Mouse (Mus musculus) heart, adult 2 months (tissue): ENCODE results near the gene Slc1a5. TPM values are rescaled to one million over a fixed set of nuclear protein-coding genes. Genes with fewer than 3 reads are reported as not detected.

Source experiments
- DNase-seq, 2 experiments: peaks; one replicate each; pipeline ENCODE4 v3.0.0; 2021
- H3K27ac ChIP-seq: fragments of 200-600 bp; 2 replicates; pipeline ENCODE4 v1.8.1; 2022
- H3K27me3 ChIP-seq: fragments of 200-500 bp; 2 replicates; pipeline ENCODE4 v1.6.1; 2012; ENCODE audit warnings: mild to moderate bottlenecking, low read length, inconsistent platforms, mixed read lengths; ENCODE audit not compliant: control insufficient read depth, insufficient read depth
- H3K36me3 ChIP-seq: fragments of 200-500 bp; 2 replicates; pipeline ENCODE4 v1.6.1; 2012; ENCODE audit warnings: low read length, inconsistent platforms; ENCODE audit not compliant: control insufficient read depth, insufficient read depth
- H3K4me1 ChIP-seq: fragments of 200-500 bp; 2 replicates; pipeline ENCODE4 v1.6.1; 2011; ENCODE audit warnings: low read length; ENCODE audit not compliant: control insufficient read depth, insufficient read depth
- H3K4me3 ChIP-seq: fragments of 200-600 bp; 2 replicates; pipeline ENCODE4 v1.8.1; 2022
- H3K79me2 ChIP-seq: fragments of 200-500 bp; replicated peaks from 2 replicates; pipeline ENCODE4 v1.6.1; 2012; ENCODE audit warnings: mild to moderate bottlenecking, inconsistent platforms, low read length, moderate library complexity, mixed read lengths; ENCODE audit not compliant: control insufficient read depth, insufficient read depth
- H3K9ac ChIP-seq: fragments of 200-500 bp; 2 replicates; pipeline ENCODE4 v1.6.1; 2012; ENCODE audit warnings: low read depth, mild to moderate bottlenecking, control low read depth, inconsistent platforms, low read length, mixed read lengths
- CTCF ChIP-seq: fragments of 200-600 bp; IDR thresholded peaks from 2 replicates; pipeline ENCODE4 v1.8.1; 2022; ENCODE audit warnings: antibody characterized with exemption, mild to moderate bottlenecking, moderate library complexity
- EP300 ChIP-seq: fragments of 200-500 bp; IDR thresholded peaks from 2 replicates; pipeline ENCODE4 v1.6.1; 2011; ENCODE audit warnings: low read depth, low read length, control low read depth; ENCODE audit not compliant: insufficient read depth
- POLR2A ChIP-seq: fragments of 200-500 bp; IDR thresholded peaks from 2 replicates; pipeline ENCODE4 v1.6.1; 2011; ENCODE audit warnings: mild to moderate bottlenecking, low read depth, low read length, control low read depth; ENCODE audit not compliant: insufficient read depth
- WGBS: fragments of 180-500 bp; shearing (Covaris S2); methylation state at CpG from one replicate; pipeline ENCODE4 v1.1.7; 2018; 5-methylcytosine and 5-hydroxymethylcytosine counted together
- intact Hi-C: fragments of 180-260 bp; cut with DNase I; formaldehyde crosslinking; loops from one replicate; pipeline ENCODE4 v1.15.1; 2025
- polyA plus RNA-seq: library from polyadenylated mRNA; depleted of rRNA; stranded (reverse); fragments of >200 nt; gene quantifications from 2 replicates; pipeline ENCODE4 v1.2.3, GENCODE M21; 2012
- total RNA-seq, 2 experiments: library from RNA; stranded (reverse); gene quantifications; 2 replicates each; pipeline ENCODE4 v1.2.3; 2021

Slc1a5 gene
- total and polyA plus RNA-seq, 3 experiments: 20.9 to 57.0 (median 26.1) TPM

GRCm38 (mm10) chr7:16810920-16811648 is 29.9 kb downstream of the Slc1a5 start:
- 67% methylated on average over 90 of the region's 90 CpGs for WGBS
- intact Hi-C loops: loop anchor here (5.0 kb wide), 1 partner anchor 41 kb away; no protein-coding TSS in a partner anchor
- Histone ChIP-seq H3K79me2 (no peaks in the 10 kb centered on the region), H3K4me1 (peaks cover 1% of the 10 kb centered on the region; the same call in 1 of the 2 replicates), H3K9ac (no peak overlapping the region), H3K36me3 (no peaks in the 10 kb centered on the region), H3K27ac (no peak overlapping the region), H3K4me3 (no peak overlapping the region), H3K27me3 (no peaks in the 10 kb centered on the region)
- no peak for TF ChIP-seq CTCF
- TF ChIP-seq EP300: no peak
- TF ChIP-seq POLR2A: no peak
- no peak for DNase-seq

- Histone ChIP-seq H3K4me3 (no peak overlapping the region), H3K36me3 (no peaks in the 10 kb centered on the region), H3K9ac (no peak overlapping the region), H3K4me1 (peaks cover 1% of the 10 kb centered on the region; the same call in 1 of the 2 replicates), H3K27me3 (no peaks in the 10 kb centered on the region), H3K79me2 (peaks cover under 1% of the 10 kb centered on the region), H3K27ac (no peak overlapping the region)
- intact Hi-C loops: loop anchor here (2.0 to 5.0 kb wide), 2 partner anchors 41 to 81 kb away; no protein-coding TSS in a partner anchor
- no peak for DNase-seq
- TF ChIP-seq CTCF (no peak), EP300 (no peak), POLR2A (no peak)
- WGBS: 79% methylated on average over 17 of the region's 17 CpGs
Measured at GRCm38 (mm10) chr7:16811649-16812070, 30.5 kb downstream of the Slc1a5 start.

GRCm38 (mm10) chr7:16812505-16812904 is 31.4 kb downstream of the Slc1a5 start:
- Histone ChIP-seq H3K27me3 (no peaks in the 10 kb centered on the region), H3K79me2 (peaks cover 5% of the 10 kb centered on the region), H3K9ac (no peak overlapping the region), H3K27ac (no peak overlapping the region), H3K4me3 (no peak overlapping the region), H3K36me3 (no peaks in the 10 kb centered on the region), H3K4me1 (peaks cover 4% of the 10 kb centered on the region)
- intact Hi-C loops: loop anchor here (2.0 to 5.0 kb wide), 2 partner anchors 40 to 80 kb away; no protein-coding TSS in a partner anchor
- TF ChIP-seq POLR2A (no peak), CTCF (peak; percentile 77)
- DNase-seq: no peak
- 73% methylated on average over 2 of the region's 2 CpGs for WGBS

- Histone ChIP-seq H3K27me3 (no peaks in the 10 kb centered on the region), H3K36me3 (peaks cover 6% of the 10 kb centered on the region; the same call in 1 of the 2 replicates), H3K27ac (peak within 1 kb of the TSS; percentile 99), H3K9ac (peak within 1 kb of the TSS; percentile 100), H3K4me3 (peak within 1 kb of the TSS; percentile 99), H3K79me2 (peaks cover 7% of the 10 kb centered on the region), H3K4me1 (peaks cover 22% of the 10 kb centered on the region)
- WGBS: 13% methylated on average over 1 of the region's 1 CpGs
- TF ChIP-seq EP300 (no peak), POLR2A (no peak), CTCF (no peak)
- intact Hi-C loops: no loop called here
- DNase-seq: peak in 1 of 2 experiments; percentile 18
Measured at GRCm38 (mm10) chr7:16815351-16815941, 34.3 kb downstream of the Slc1a5 start, which contains the start of gene Strn4. Gene Strn4, plus strand, starts transcription at chr7:16815889.

DNA sequence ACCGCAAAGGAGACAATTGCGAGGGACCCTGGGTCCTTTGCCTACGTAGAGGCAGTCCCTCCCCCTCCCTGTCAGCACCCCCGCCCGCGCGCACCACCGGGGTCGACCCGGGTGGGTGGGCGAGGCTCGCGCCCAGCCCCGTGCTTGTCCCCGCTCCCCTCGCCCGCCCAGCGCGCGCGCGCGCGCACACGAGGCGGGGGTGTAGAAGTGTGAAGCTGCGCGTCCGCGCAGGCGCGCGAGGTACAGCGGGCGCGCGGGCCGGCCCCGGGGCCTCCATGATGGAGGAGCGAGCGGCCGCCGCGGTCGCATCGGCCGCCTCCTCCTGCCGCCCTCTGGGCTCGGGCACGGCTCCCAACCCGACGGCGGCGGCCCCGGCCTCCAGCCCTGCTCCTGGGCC is 34.9 kb downstream of the Slc1a5 start:
- under 1% methylated on average over 55 of the region's 55 CpGs for WGBS
- Histone ChIP-seq H3K27ac (peak overlapping the region; percentile 99), H3K9ac (peak overlapping the region; percentile 100), H3K4me1 (peaks cover 24% of the 10 kb centered on the region), H3K79me2 (peaks cover 7% of the 10 kb centered on the region), H3K36me3 (peaks cover 6% of the 10 kb centered on the region; the same call in 1 of the 2 replicates), H3K4me3 (peak overlapping the region; percentile 99), H3K27me3 (no peaks in the 10 kb centered on the region)
- no peak for TF ChIP-seq CTCF
- no peak for TF ChIP-seq POLR2A
- no peak for TF ChIP-seq EP300
- intact Hi-C loops: no loop called here
- peak; percentile 88 to 90 for DNase-seq

DNA sequence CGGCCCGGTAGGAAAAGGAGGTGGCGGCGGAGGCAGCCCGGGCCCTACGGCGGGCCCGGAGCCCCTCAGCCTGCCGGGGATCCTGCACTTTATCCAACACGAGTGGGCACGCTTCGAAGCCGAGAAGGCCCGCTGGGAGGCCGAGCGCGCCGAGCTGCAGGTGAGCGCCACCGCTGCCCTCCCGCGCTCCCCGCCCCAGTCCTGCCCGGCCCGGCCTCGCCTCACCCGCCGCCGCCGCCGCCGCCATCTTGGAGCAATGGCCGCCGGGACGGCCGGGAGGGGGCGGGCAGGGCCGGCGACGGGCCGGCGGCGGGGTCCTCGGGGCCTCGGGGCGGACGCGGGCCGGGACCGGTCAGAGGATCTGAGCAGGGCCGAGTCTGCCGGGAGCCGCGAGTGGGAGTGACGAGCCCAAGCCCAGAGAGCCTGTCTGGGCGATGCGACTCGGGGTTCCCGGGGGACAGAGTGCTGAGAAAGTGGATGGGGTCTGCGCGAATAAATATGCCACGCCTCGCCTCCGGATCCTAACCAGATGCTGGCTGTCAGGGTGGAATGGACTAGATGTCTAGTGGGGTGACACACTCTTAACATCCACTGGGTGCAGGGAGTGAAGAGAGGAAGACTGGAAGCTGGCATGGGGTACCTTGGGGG is 35.5 kb downstream of the Slc1a5 start, which contains the start of gene Fkrp:
TSS of gene Fkrp (minus strand) at position 258 of the 648 bp plus-strand sequence.
- peak; percentile 81 to 83 for DNase-seq
- Histone ChIP-seq H3K4me1 (peaks cover 26% of the 10 kb centered on the region), H3K9ac (peak within 1 kb of the TSS; percentile 100), H3K36me3 (peaks cover 6% of the 10 kb centered on the region; the same call in 1 of the 2 replicates), H3K79me2 (peaks cover 7% of the 10 kb centered on the region), H3K27ac (peak within 1 kb of the TSS; percentile 99), H3K4me3 (peak within 1 kb of the TSS; percentile 99), H3K27me3 (no peaks in the 10 kb centered on the region)
- WGBS: under 1% methylated on average over 63 of the region's 64 CpGs
- no peak for TF ChIP-seq EP300
- TF ChIP-seq CTCF: peak; percentile 23; the same call in 1 of the 2 replicates
- intact Hi-C loops: no loop called here
